Mouse (Mus musculus) heart, adult 18-20 months (tissue): ENCODE results near the gene Tuba1a. TPM values are rescaled to one million over a fixed set of nuclear protein-coding genes. Genes with fewer than 3 reads are reported as not detected.

Source experiments
- DNase-seq, 2 experiments: peaks; one replicate each; pipeline ENCODE4 v3.0.0; 2021 to 2022; ENCODE audit warnings: mixed read lengths in 1 of 2
- long read RNA-seq, 2 experiments: library from polyadenylated mRNA; stranded (forward); transcript quantifications; one replicate each; pipeline ENCODE4 v2.0.0; 2021
- total RNA-seq, 2 experiments: library from RNA; stranded (reverse); gene quantifications; 2 replicates each; pipeline ENCODE4 v1.2.3; 2021

The Tuba1a gene
- total RNA-seq, result 10 to 100 TPM; 63.6 to 78.8 TPM
- long read RNA-seq, experiment 1, transcript Tuba1a-201 (4 exons, 1,803 nt), result major isoform, 138 of 147 reads
- long read RNA-seq, experiment 1, partial matches to known transcripts, result 9 of 147 reads
- long read RNA-seq, experiment 1, other reads (novel, unspliced or antisense), result 0 of 147 reads
- long read RNA-seq, experiment 2, transcript Tuba1a-201 (4 exons, 1,803 nt), result major isoform, 56 of 66 reads
- long read RNA-seq, experiment 2, partial matches to known transcripts, result 10 of 66 reads
- long read RNA-seq, experiment 2, other reads (novel, unspliced or antisense), result 0 of 66 reads

DNA sequence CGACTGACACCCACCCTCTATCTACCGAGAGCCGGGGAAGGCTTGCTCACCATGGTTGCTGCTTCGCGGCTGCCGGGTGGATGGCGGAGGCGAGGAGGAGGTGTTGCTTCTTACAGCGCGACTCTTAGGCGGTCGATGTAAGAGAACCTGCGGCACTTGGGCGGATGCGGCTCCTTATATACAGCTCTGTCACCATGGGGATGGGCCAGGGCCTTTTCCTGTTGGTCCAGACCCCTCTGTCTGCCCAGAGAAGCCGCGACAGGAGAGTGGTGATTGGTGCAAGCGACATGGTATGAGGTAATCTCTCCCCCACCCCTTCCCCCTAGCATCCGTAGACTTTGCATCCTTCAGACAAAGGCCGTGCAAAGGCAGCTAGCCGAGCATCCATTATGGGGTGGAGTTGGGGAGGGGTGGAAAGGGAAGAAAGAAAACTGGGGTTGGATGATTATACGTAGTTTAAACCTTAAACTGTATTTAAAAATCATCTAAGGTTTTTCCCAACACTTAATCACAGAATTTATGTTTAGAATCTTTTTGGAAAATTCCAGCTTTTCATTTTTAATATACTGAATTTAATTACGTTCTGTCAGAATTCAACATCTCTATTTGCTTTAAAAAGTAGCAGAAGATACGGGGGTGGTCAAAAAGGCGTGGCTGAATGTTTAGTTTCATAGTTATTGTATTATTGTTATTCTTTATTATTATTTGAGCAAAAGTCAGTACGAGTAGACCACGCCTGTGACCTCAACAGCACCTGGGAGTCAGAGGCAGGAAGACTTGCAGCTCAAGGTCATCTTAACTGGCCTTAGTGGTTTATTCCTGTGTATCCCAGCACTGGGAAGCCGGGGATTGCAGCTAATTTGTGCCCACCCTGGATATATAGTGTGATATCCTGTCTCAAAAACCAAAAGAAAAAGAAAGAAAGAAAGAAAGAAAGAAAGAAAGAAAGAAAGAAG, at the start of gene Tuba1a, which contains the start of gene Gm49450:
Gene Tuba1a (minus strand): TSS at position 303 of the 956 bp plus-strand sequence.
Gene Gm49450 (minus strand): TSS at position 151 of the 956 bp plus-strand sequence.
- peak; percentile 93 to 96 for DNase-seq

GRCm38 (mm10) chr15:99001451-99001931, 48.0 kb upstream of the Tuba1a start:
- DNase-seq, result peak; percentile 49 to 56

DNA sequence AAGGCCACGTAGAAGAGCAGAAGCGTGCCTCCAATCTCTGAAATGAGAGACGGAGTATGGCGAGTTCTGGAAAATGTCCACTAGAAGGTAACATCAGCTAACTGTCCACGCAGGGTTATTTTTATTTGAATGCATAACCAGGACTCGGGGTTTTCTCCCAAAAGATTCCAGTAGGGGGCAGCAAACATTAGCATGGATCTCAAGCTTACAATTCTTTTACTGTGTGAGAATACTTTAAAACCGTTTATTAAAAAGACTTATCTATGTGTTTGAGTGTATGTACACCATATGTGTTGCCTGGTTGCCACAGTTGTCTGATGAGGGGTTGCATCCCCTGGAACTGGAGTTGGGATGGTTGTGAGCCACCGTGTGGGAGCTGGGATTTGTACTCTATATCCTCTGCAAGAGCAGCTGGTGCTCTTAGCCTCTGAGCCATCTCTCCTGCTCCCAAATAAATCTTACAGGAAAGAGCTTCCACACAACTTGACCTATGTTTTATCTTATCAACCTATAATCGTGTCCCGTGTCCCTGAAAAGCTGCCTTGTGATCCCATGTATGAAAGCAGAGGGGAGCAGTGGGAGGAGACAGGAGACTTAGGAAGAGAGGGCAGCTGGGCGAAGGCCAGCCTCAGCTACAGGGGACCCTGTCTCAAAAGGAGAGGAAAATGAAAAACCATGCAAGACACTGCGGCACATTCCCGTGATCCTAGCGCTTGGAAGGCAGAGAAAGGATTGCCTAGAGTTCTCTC, 47.2 kb upstream of the Tuba1a start:
- DNase-seq, result peak in 1 of 2 experiments; percentile 88

DNA sequence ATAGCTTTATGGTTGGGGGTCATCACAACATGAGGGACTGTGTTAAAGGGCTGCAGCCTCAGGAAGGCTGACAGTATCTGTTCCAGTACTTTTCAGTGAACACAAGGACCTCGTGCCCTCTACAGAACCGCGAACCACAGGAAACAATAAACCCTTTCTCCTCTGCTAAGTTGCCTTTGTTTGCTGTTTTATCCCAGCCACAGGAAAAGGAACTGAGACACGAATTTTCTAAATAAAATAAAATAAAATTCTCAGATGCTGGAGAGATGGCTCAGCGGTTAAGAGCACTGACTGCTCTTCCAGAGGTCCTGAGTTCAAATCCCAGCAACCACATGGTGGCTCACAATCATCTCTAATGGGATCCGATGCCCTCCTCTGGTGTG, 45.3 kb upstream of the Tuba1a start:
- no peak for DNase-seq

- peak in 1 of 2 experiments; percentile 75 for DNase-seq
Measured at GRCm38 (mm10) chr15:98997938-98998774, 44.7 kb upstream of the Tuba1a start.

DNA sequence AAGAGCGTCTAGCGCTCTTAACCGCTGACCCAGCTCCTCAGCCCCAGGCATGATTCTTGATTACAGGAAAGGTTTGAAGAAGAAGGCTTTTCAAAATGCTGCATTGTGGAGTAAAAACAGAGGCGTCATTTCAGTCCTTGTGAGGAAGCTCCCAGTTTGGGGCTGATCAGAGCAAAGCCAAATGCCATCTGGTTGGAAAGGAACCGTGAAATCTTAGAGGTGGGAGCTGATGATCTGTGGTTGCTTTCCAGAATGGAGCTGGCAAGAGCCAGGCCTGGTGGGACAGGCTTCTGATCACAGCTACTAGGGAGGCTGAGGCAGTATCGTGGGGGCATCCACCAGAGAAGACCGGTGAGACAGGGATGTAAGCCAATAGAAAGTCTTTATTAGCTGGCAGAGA, 43.3 kb upstream of the Tuba1a start:
- no peak for DNase-seq

DNA sequence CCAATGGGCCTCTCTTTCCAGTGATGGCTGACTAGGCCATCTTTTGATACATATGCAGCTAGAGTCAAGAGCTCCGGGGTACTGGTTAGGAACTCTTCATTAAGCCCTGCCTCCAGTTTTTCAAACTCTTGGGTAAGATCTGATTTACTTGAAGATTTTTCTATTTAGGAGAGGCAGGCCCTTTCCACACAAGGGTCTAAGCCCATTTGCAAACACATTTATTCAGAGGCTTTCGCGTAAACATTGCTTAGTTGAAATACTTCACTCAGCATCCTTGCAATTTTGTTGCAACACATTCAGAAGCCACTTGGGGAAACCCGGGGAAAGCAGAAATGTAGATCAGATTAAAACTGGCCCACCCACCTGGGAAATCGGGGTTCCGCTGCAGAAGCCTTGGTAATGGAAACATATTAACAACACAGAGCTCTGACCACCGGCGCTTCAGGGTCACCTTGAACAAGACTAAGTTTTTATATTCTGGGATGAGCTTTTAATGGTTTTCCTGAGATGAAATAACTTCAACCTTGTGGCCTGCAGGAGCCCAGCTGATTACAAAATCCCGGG, 41.5 kb upstream of the Tuba1a start:
- no peak for DNase-seq

DNA sequence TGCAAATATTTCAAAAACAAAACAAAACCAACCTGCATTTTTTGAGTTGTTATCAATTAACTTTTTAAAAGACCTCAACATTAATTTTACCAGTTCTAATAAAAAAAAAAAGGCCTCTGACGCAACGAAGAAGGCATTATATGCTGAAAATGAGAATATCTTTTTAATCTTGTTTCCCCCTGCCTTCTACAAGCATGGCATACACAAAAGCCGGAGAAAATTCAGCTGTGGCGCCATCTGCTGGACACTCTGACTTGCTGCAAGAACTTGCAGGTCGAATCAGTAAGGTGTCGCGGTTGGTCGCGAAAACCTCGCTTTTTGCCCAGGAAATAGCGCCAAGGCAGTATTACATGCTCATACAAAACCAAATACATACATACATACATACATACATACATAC, 40.4 kb upstream of the Tuba1a start:
- DNase-seq, result peak; percentile 88 to 91

DNA sequence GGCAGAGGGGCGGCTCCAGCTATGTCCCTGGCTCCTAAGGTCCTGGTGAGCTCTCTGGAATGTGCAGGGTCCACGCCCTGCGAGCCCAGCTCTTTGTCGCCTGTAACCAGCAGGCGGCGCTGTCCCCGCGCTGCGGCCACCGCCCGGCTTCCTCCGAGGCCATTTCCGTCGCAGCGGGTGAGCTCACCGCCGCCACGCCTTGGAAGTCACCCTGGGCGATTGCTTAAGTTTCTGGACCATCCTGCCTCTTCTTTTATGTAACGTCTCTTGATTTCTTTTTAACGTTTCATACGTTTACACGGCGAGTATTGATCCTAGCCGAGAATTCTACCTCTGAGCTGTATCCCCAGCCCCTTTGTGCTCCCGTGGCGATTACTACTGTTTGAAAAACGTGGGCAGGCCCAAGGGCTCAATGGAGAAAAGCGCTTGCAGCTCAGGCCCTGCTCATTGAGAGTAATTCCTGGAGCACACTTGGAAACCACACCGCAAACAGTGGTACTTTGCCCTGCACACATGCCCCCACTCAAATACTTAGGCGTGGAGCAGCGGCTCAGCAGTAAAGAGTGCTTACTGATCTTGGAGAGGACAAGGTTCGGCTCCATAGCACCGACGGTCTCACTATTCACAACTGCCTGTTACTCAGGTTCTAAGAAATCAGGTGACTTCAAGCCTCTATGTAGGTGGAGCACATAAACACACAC, 39.7 kb upstream of the Tuba1a start:
- DNase-seq, result peak; percentile 96 to 97

- peak; percentile 75 to 76 for DNase-seq
Measured at GRCm38 (mm10) chr15:98992086-98992912, 38.8 kb upstream of the Tuba1a start.

- no peak for DNase-seq
Measured at GRCm38 (mm10) chr15:98991540-98992050, 38.1 kb upstream of the Tuba1a start.

DNA sequence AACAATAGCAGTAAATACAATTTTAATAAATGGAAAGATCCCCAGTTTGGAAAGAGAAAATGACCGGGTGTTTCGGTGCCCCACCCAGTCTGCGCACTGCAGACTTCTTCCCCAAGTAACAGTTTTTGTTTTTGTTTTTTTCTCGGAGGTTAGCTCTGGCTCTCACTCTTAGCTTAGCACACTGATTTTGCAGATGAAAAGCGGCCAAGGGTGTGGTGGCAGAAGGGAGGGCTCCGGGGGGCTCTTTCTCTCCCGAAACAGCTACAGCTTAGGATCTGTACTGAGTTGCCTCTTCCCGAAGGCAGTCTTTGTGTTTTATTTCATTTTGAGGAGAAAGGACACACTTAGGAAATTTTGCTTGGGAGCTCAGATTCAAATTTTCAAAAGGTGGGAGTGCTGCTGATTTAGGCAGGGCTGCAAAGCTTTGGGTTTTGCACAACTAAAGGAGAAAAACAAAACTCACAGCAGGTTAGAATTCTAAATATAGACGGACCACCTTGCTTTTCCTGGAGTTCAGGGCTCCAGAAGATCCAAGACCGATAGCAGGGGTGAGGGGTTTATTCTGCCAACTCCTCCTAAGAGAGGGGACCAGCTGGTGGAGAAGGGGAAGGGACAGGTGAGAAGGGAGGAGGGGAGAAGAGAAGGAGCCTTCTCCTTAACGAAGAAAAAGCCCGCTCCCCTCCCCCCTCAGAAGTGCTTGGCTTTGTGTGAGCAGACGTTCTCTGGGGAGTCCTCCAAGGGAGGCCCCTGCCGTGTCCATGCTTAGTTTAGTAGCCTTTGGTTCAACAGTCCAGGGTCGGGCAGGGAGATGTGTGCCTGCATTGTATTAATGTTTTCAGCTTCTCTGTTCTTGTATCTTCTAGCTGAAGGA, 37.4 kb upstream of the Tuba1a start:
- peak in 1 of 2 experiments; percentile 48 for DNase-seq

DNA sequence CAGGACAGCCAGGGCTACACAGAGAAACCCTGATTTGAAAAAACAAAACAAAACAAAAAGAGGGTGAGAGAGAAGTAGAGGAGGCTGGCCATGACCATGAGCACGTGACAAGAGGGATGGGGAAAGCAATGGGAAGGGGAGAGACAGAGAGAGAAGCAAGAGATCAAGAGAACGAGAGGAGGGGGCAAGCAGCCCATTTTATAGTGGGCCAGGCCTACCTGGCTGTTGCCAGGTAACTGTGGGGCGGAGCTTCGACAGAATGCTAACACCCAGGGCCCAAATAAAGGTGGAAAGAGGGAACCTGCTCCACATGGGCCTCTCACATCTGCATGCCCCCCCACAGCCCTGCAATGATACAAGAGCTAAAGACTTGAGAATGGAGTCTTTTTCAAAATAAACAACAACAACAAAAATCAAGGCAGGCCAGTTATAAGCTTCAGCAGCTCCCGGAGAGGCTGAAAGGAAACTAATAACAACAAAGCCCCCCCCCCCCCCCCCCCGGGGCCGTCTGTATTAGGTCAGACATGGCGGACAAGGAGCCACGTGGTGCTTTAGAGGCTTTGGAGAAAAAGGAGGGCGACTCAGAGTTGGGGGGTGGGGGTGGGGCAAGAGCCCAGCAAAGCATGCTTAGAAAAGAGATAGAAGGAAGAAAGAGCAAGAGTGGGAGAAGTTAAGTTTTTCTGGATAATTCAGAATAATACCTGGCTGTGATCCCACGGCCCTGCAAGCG, 36.4 kb upstream of the Tuba1a start:
- DNase-seq, result no peak

GRCm38 (mm10) chr15:98988787-98989186, 35.3 kb upstream of the Tuba1a start:
- no peak for DNase-seq

- no peak for DNase-seq
Measured at GRCm38 (mm10) chr15:98987661-98988181, 34.2 kb upstream of the Tuba1a start.

DNA sequence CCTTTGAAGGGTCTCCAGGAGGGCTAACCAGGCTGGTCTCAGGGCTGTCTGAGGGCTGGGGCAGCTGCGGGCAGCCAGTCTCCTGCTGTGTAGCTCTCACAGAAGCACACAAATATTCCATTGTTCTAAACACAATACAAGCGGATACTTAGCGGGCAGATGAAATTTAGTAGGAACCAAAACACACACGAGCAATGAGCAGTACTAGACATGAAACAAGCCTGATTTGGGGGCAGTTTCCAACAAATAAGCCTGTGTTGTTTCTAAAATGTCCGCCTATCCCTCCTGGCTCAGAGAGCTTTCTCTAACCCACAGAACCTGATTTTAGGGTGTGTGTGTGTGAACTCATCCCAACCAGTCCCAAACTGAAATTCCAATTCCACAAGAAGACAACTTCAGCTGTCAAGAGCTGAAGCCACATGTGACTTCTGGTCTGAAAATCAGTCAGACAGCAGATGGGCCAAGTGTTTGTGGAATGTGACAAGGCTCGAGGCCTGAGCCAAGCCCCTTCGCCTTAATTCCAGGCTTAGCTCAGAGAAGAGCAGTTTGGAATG, 33.7 kb upstream of the Tuba1a start:
- peak; percentile 51 to 64 for DNase-seq
